Mouse (Mus musculus): ENCODE measurements around the gene St7.

- TF ChIP-seq CTCF (IDR thresholded peaks at IDR 0.05; ENCODE audit: low read depth, low read length) (no peak), EP300 (IDR thresholded peaks at IDR 0.05; ENCODE audit: insufficient read depth, low read depth, low read length) (no peak)
Observed at GRCm38 (mm10) chr6:17688676-17689075, 4.1 kb upstream of the St7 start.
